Mouse (Mus musculus) liver, embryonic 18 days (tissue): Measurements from ENCODE around the gene Pramef20. TPM values are rescaled to one million over a fixed set of nuclear protein-coding genes. Genes with fewer than 3 reads are reported as not detected.

Source experiments
- polyA plus RNA-seq: library from polyadenylated mRNA; depleted of rRNA; stranded (reverse); fragments of >200 nt; gene quantifications from 2 replicates; pipeline ENCODE4 v1.2.3, GENCODE M21; 2012; rRNA removed

Gene Pramef20
- not detected in 2 replicates for polyA plus RNA-seq

DNA sequence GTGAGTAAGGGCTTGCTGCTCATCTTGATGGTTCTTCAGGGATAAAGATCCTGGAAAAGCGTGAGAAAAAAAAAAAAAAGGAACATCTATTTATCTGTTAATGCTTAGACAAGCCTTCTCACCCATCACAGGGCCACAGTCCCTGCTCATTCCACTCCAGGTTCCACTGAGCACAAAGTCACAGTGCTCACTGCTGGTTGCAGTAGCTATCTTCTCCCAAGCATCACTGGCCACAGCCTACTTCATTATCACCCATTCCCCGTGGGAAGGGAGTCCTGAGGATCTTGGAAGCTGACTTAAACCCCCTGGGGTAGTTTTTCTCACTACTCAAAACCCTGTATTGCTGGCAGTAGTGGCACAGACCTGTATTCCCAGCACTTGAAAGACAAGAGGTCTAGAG lies at the start of gene Pramef20:
TSS of gene Pramef20 (minus strand) at position 23 of the 400 bp plus-strand sequence.

DNA sequence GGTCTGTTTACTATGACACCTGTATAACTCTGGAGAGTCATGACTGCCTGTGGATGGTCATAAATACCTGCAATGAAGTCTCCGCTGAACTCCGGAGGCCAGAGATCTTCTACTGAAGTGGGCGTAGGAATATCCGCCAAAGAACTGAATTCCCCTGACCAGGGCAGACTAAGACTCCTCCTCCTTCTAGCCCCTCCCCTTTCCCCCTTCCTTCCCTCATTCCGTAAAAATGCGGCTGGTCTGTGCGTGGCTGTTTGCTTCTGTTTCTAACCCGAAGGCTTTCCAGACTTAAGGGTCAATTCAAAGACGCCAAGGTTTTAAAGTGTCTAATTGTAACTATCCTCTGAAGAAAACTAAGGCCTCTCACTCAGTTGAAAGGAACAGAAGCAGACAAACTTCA lies 30.6 kb upstream of the Pramef20 start, which contains the start of gene Pramef12:
TSS of gene Pramef12 (minus strand) at position 175 of the 400 bp plus-strand sequence.

DNA sequence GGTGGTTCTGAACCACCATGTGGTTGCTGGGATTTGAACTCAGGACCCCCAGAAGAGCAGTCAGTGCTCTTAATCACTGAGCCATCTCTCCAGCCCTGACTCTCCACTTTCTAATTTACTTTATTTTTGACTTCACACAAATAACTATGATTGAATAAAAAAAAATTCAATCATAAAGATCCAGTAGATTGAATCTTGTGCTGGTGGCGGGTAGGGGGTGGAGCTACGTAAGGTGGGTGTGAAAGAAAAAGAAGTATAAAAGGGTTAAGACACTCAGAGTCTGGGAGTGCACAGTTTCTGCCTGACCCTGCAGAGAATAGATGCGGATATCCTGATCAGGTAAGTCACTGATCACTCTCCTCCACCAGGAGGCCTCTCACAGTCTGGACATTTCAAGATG lies 20.1 kb downstream of the Pramef20 start, which contains the start of gene Gm13119:
TSS of gene Gm13119 (plus strand) at position 301 of the 400 bp plus-strand sequence.

DNA sequence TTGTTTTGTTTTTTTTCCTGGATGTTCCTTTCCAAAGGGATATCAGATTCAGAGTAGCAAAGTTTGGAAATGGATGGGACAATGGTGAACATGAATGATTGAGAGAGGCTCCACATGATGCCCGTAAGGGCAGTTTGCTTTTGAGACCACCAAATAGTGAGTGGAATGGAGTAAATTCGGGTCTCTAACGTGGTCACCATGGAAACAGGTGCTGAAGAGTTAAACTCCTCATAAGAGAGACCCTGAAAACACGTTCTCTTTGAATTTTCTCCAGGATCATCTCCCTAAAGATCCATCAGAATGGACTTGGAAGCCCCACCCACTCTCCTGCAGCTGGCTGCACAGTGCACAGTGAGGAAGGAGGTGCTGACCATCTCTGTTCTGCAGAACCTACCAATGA lies 47.8 kb downstream of the Pramef20 start, which contains the start of gene Gm13128:
TSS of gene Gm13128 (plus strand) at position 301 of the 400 bp plus-strand sequence.

Other genes with a start within 250 kb of the Pramef20 start
- not detected in 2 replicates for gene Oog3, start 215.3 kb downstream of the Pramef20 start, polyA plus RNA-seq
- gene Oog2, start 187.2 kb downstream of the Pramef20 start, polyA plus RNA-seq, result not detected in 2 replicates
- gene C87977, start 164.6 kb downstream of the Pramef20 start, polyA plus RNA-seq, result not detected in 2 replicates
- not detected in 2 replicates for gene Pramel5, start 97.4 kb downstream of the Pramef20 start, polyA plus RNA-seq
- not detected in 2 replicates for gene Gm13128, start 47.7 kb downstream of the Pramef20 start, polyA plus RNA-seq
- gene Gm13119, start 20.0 kb downstream of the Pramef20 start, polyA plus RNA-seq, result not detected in 2 replicates
- gene Pramef12, start 30.5 kb upstream of the Pramef20 start, polyA plus RNA-seq, result not detected in 2 replicates
- not detected in 2 replicates for gene 1700012P22Rik, start 60.8 kb upstream of the Pramef20 start, polyA plus RNA-seq
- not detected in 2 replicates for gene Gm9944, start 75.4 kb upstream of the Pramef20 start, polyA plus RNA-seq
- not detected in 2 replicates for gene Aadacl3, start 85.8 kb upstream of the Pramef20 start, polyA plus RNA-seq
- not detected in 2 replicates for gene 9430007A20Rik, start 141.9 kb upstream of the Pramef20 start, polyA plus RNA-seq
- gene Gm13124, start 187.2 kb upstream of the Pramef20 start, polyA plus RNA-seq, result not detected in 2 replicates
- gene Aadacl4, start 235.8 kb upstream of the Pramef20 start, polyA plus RNA-seq, result not detected in 2 replicates